ENCODE assay signal across 47 mouse cellular contexts in the genomic region with DNA sequence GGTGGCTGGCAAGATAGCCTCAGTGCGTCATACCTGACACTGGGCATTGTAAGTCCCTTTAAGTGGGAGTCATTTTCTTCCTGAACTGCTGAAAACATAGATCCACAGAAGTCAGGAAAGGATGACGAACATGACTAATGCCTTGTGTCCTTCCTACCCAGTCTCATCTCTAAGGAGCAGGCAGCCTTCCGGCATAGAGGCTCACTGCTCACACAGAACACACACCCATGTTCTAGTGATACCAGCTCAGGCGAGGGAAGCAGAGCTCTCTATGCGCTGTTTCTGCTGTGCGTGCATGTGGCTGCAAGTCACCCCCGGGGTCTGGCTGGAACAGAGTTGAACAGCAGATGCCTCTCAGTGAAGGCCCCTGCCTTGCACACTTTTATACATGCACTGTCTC. TPM values are rescaled to one million over a fixed set of nuclear protein-coding genes. Genes with fewer than 3 reads are reported as not detected.
"Had no signal": no experiment of that assay in that cellular context is flagged by ENCODE, and none has a peak within 500 bp of the region (broad histone marks: within the 10 kb centered on the region; RNA-seq: fewer than 3 reads in every experiment).

No protein-coding gene starts in this region.

- H3K4me1 ChIP-seq: limb, embryonic 10.5 days; limb, embryonic 13.5 days; limb, embryonic 15.5 days; liver, embryonic 12.5 days; liver, embryonic 13.5 days; liver, embryonic 15.5 days; megakaryocyte, embryonic 14.5 days; midbrain, embryonic 12.5 days; midbrain, embryonic 13.5 days; midbrain, embryonic 15.5 days; neural tube, embryonic 12.5 days had no signal

- H3K36me3 ChIP-seq: limb, embryonic 10.5 days; limb, embryonic 12.5 days; limb, embryonic 13.5 days; limb, embryonic 15.5 days; liver, embryonic 12.5 days; liver, embryonic 13.5 days; liver, embryonic 15.5 days; lung, embryonic 15.5 days; midbrain, embryonic 10.5 days; midbrain, embryonic 12.5 days; midbrain, embryonic 13.5 days; midbrain, embryonic 15.5 days; neural tube, embryonic 12.5 days had no signal

- H3K9ac ChIP-seq: limb, embryonic 12.5 days; limb, embryonic 13.5 days; limb, embryonic 15.5 days; liver, embryonic 12.5 days; liver, embryonic 13.5 days; liver, embryonic 14.5 days; liver, embryonic 15.5 days; liver, postnatal 0 days; lung, embryonic 14.5 days; lung, embryonic 15.5 days; midbrain, embryonic 12.5 days; midbrain, embryonic 13.5 days; midbrain, embryonic 15.5 days; neural tube, embryonic 12.5 days had no signal

- H3K4me2 ChIP-seq: limb, embryonic 12.5 days; limb, embryonic 13.5 days; limb, embryonic 15.5 days; liver, embryonic 11.5 days; liver, embryonic 12.5 days; liver, embryonic 13.5 days; liver, embryonic 15.5 days; lung, embryonic 14.5 days; lung, embryonic 15.5 days; midbrain, embryonic 11.5 days; midbrain, embryonic 12.5 days; midbrain, embryonic 13.5 days; midbrain, embryonic 15.5 days; neural tube, embryonic 12.5 days had no signal

- ATAC-seq: liver, embryonic 12.5 days; liver, postnatal 0 days; lung, postnatal 0 days; midbrain, embryonic 13.5 days; midbrain, embryonic 15.5 days; midbrain, embryonic 16.5 days had no signal

- H3K9me3 ChIP-seq: limb, embryonic 10.5 days; limb, embryonic 12.5 days; limb, embryonic 13.5 days; limb, embryonic 15.5 days; liver, embryonic 12.5 days; liver, embryonic 13.5 days; liver, embryonic 15.5 days; lung, embryonic 15.5 days; megakaryocyte, embryonic 14.5 days; midbrain, embryonic 10.5 days; midbrain, embryonic 12.5 days; midbrain, embryonic 13.5 days; midbrain, embryonic 15.5 days; neural tube, embryonic 12.5 days had no signal

- H3K27ac ChIP-seq: limb, embryonic 10.5 days; limb, embryonic 12.5 days; limb, embryonic 13.5 days; limb, embryonic 15.5 days; liver, embryonic 12.5 days; liver, embryonic 13.5 days; liver, embryonic 14.5 days; liver, embryonic 15.5 days; macrophage; midbrain, embryonic 10.5 days; midbrain, embryonic 12.5 days; midbrain, embryonic 13.5 days; midbrain, embryonic 15.5 days; neural tube, embryonic 12.5 days had no signal

- H3K4me3 ChIP-seq: limb, embryonic 10.5 days; limb, embryonic 12.5 days; limb, embryonic 13.5 days; limb, embryonic 15.5 days; liver, embryonic 12.5 days; liver, embryonic 13.5 days; liver, embryonic 15.5 days; lung, embryonic 15.5 days; megakaryocyte, embryonic 14.5 days; midbrain, embryonic 10.5 days; midbrain, embryonic 12.5 days; midbrain, embryonic 13.5 days; midbrain, embryonic 15.5 days; myocyte; neural tube, embryonic 12.5 days had no signal

- DNase-seq: left cerebral cortex, postnatal 4 days; liver; liver, embryonic 13.5 days; liver, postnatal 0 days; lung, adult 18-20 months; lung, adult 2 months; lung, embryonic 14.5 days; lung, postnatal 10 days; lung, postnatal 14 days; lung, postnatal 36 days; lung, postnatal 4 days; midbrain, embryonic 14.5 days had no signal

- H3K27me3 ChIP-seq: limb, embryonic 13.5 days; limb, embryonic 15.5 days; lung, embryonic 15.5 days; midbrain, embryonic 12.5 days; midbrain, embryonic 13.5 days; midbrain, embryonic 15.5 days; neural tube, embryonic 12.5 days had no signal

RNA-seq across cellular contexts. Expression of a gene that starts 14.8 kb away (rescaled TPM):
- total RNA-seq: megakaryocyte-erythroid progenitor cell, adult 5-6 weeks; monocyte, adult 5-6 weeks had no signal
- polyA plus RNA-seq: macrophage had no signal

RNA-seq across cellular contexts. Expression of a gene that starts 43.2 kb away (rescaled TPM):
- total RNA-seq: left cerebral cortex, postnatal 10 days; left cerebral cortex, postnatal 14 days; left cerebral cortex, postnatal 25 days; left cerebral cortex, postnatal 36 days; left cerebral cortex, postnatal 4 days; liver, adult 2 months; megakaryocyte progenitor cell, adult 5-6 weeks; megakaryocyte, adult 5-6 weeks; megakaryocyte-erythroid progenitor cell, adult 5-6 weeks; midbrain, postnatal 0 days; monocyte, adult 5-6 weeks had no signal
- polyA plus RNA-seq: limb, embryonic 10.5 days; limb, embryonic 11.5 days; limb, embryonic 12.5 days; limb, embryonic 13.5 days; limb, embryonic 14.5 days; limb, embryonic 15.5 days; liver, adult 2 months; liver, embryonic 11.5 days; liver, embryonic 12.5 days; liver, embryonic 13.5 days; liver, embryonic 14.5 days; liver, embryonic 15.5 days; liver, embryonic 16.5 days; liver, postnatal 0 days; lung, adult 2 months; lung, embryonic 14.5 days; lung, embryonic 15.5 days; lung, embryonic 16.5 days; lung, postnatal 0 days; macrophage; midbrain, embryonic 10.5 days; midbrain, embryonic 11.5 days; midbrain, embryonic 12.5 days; midbrain, embryonic 13.5 days; midbrain, embryonic 14.5 days; midbrain, embryonic 15.5 days; midbrain, embryonic 16.5 days; midbrain, postnatal 0 days; myocyte; neural tube, embryonic 11.5 days; neural tube, embryonic 12.5 days had no signal
